Mouse (Mus musculus) lung, postnatal 0 days (tissue): ENCODE measurements around the gene Ccdc15.

ENCODE experiments used
- CTCF ChIP-seq: IDR thresholded peaks from 2 replicates; pipeline ENCODE4 v1.5.1; 2016; ENCODE audit warnings: antibody characterized with exemption, mild to moderate bottlenecking
- EP300 ChIP-seq: IDR thresholded peaks from 2 replicates; pipeline ENCODE4 v1.6.1; 2016; ENCODE audit warnings: antibody characterized with exemption, mild to moderate bottlenecking, control low read depth

DNA sequence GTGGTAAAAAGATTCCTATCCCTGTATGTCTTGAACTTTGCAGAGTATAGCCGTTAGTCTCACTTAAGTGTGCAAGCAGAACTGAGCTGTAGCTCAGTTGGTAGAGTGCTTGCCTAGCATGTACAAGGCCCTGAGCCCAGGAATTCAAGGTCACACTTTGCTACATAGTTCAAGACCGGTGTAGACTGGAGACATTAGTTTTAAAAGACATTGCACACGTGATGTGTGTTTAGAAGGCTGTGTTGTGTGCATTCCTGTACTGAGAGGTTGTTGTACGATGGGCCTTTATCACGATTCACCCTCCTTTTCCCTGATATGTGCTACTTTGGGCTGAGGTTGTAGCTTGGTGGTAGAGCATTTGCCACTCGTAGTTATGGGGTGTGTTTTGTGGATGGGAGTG, 97.6 kb downstream of the Ccdc15 start:
- TF ChIP-seq CTCF (no peak), EP300 (no peak)
